Mouse (Mus musculus) liver, postnatal 0 days (tissue): ENCODE measurements around the gene Gm28042.

ENCODE experiments used
- CTCF ChIP-seq: sonication (generic); IDR thresholded peaks from 2 replicates; pipeline ENCODE4 v1.5.1; 2016; ENCODE audit warnings: antibody characterized with exemption, low read depth
- EP300 ChIP-seq: IDR thresholded peaks from 2 replicates; pipeline ENCODE4 v1.6.1; 2016; ENCODE audit warnings: antibody characterized with exemption, low read depth, mild to moderate bottlenecking

DNA sequence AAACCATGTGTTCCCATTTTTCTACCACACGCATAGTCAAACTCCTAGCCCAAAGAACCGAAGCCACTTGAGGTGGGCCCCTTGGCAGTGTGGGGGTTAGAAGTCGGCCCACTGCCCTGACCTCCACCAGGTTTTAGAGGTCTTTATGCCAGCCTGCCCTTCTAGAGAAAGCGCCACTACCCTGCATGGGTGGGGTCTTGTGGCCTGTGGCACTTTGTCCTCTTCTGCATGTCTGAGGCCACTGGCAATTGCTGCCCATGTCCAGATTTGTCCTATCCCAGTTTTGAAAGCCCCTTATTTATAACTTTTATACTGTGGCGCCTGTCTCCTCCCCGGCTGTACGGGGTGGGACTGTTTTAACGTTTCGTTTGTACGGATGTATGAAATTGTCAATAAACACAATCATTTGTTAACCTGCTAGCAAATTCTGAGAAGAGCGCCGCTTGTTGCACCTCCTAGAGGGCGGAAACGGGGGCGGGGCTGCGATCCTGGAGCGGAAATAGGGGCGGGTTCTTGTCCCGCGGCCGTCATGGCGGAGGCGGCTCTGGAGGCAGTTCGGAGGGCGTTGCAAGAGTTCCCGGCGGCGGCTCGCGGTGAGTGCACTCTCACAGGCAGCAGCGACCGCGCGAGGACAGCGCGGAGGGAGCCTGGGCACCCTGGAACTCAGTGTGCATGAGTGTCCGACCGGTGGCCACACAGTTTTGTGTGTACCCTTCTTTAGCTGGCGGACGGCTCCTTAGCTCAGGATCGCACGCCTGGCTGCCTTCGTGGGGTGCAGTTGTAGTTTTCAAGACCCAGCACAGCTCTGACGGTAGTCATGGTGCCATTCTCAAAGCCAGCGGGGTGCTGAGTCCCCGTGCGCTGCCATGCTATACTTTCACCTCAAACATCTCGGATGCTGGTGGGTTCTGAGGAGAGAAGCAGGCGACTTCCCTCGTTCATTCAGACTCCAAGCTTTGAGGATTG is at the start of gene Gm28042, which contains the start of gene Jmjd7:
- TF ChIP-seq CTCF, result peak; percentile 30
- TF ChIP-seq EP300, result no peak; the same call in 1 of the 2 replicates
